ENCODE assay signal across 8 mouse cellular contexts in the genomic region with DNA sequence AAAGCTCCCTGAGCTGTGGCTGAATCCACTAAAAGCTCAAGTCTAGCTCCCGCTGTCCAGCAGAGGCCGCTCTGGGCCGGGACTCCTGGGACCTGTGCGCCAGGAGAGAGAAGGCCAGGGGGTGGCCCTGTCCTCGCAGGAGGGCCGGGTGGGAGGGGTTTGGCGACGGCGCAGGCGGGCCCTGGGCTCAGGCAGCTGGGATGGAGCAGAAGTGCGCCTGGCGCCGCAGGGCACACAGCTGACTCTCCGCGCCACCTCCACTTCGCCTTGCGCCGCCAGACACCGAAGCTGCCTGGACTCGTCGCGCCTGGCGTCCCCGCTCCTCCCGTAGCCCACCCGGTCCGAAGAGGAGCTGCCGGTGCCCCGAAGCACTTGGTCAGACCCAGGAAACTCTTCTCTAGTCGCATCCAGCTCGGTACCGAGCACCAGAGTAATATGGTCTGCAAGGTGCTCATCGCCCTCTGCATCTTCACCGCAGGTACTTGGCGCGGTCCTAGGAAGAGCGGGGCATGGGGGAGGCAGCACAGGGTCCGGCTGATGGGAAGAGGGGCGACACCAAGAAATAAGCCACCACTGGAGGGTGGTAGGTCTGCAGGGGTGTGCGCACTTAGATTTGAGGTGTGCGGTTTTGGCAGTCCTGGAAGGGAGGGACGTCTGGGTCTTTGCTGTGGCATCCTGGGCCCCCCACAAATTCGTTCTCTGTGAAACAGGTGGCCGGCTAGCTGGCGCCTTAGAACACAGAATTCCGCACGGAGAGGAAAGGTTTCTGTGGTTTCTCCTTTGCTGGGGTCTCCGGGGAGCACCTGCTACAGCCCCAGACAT. TPM values are rescaled to one million over a fixed set of nuclear protein-coding genes. Genes with fewer than 3 reads are reported as not detected.
A peak's percentile ranks its signal among the peaks of the same experiment; 100 is the strongest.
DNase-seq lines count a peak whose midpoint lies in the region; ATAC-seq and TF ChIP-seq lines count a peak whose summit lies in the region.

Gene Parm1 (plus strand): TSS at position 136 of the 822 bp plus-strand sequence.

- no peaks in the 10 kb centered on the region for H3K36me3 ChIP-seq in midbrain, embryonic 12.5 days
- H3K36me3 ChIP-seq in small intestine, adult 2 months (ENCODE audit: control insufficient read depth, insufficient read depth, low read length), result no peaks in the 10 kb centered on the region

- no peaks in the 10 kb centered on the region for H3K9me3 ChIP-seq in midbrain, embryonic 12.5 days

- peak; percentile 92 for DNase-seq in adrenal gland, postnatal 25 days
- peak; percentile 89 for DNase-seq in embryo, embryonic 9.5 days (ENCODE audit: extremely low spot score)
- peak; percentile 65 for DNase-seq in kidney, adult 11 months
- peak; percentile 82 for DNase-seq in left cerebral cortex, postnatal 4 days

- no peak within 1 kb of the TSS for H3K27ac ChIP-seq in midbrain, embryonic 12.5 days (replicated peaks)
- H3K27ac ChIP-seq in small intestine, adult 2 months (ENCODE audit: insufficient read depth, low read depth, low read length), result peak within 1 kb of the TSS; percentile 53

- peak within 1 kb of the TSS; percentile 98 for H3K4me2 ChIP-seq in midbrain, embryonic 12.5 days (replicated peaks)

- peaks cover 20% of the 10 kb centered on the region for H3K4me1 ChIP-seq in midbrain, embryonic 12.5 days
- H3K4me1 ChIP-seq in small intestine, adult 2 months (ENCODE audit: control insufficient read depth, insufficient read depth, insufficient read length, low read length), result peaks cover 6% of the 10 kb centered on the region

- peak within 1 kb of the TSS; percentile 51 for H3K4me3 ChIP-seq in midbrain, embryonic 12.5 days
- H3K4me3 ChIP-seq in small intestine, adult 2 months (ENCODE audit: low read depth, low read length), result peak within 1 kb of the TSS; percentile 93

- H3K27me3 ChIP-seq in midbrain, embryonic 12.5 days, result peaks cover 20% of the 10 kb centered on the region
- no peaks in the 10 kb centered on the region for H3K27me3 ChIP-seq in small intestine, adult 2 months (ENCODE audit: control insufficient read depth, insufficient read depth, low read length)

- intact Hi-C loops in left cerebral cortex, postnatal 4 days (cut with DNase I), result loop anchor here (5.0 to 10.0 kb wide), 2 partner anchors 337 to 430 kb away; no protein-coding TSS in a partner anchor

- peak; percentile 83 for TF ChIP-seq CTCF in small intestine, adult 2 months (IDR thresholded peaks at IDR 0.05; ENCODE audit: extremely low read depth, insufficient read length, insufficient replicate concordance, low read depth, low read length)

- WGBS in midbrain, embryonic 12.5 days, result under 1% methylated on average over 44 of the region's 48 CpGs
- WGBS in small intestine, adult 2 months, result under 1% methylated on average over 48 of the region's 48 CpGs

- TF ChIP-seq POLR2A in small intestine, adult 2 months (IDR thresholded peaks at IDR 0.05; ENCODE audit: low read depth, low read length), result peak; percentile 79; the same call in 1 of the 2 replicates

- peak; percentile 98 for ATAC-seq in granulocyte monocyte progenitor cell, adult 5-6 weeks (replicated peaks; ENCODE audit: poor library complexity, severe bottlenecking)
- ATAC-seq in midbrain, embryonic 12.5 days (ENCODE audit: low FRiP score, low read depth), result peak; percentile 99
- no peak for ATAC-seq in activated CD4-positive, CD25-positive, alpha-beta regulatory T cell, adult 4 months

- H3K9ac ChIP-seq in midbrain, embryonic 12.5 days (replicated peaks), result peak within 1 kb of the TSS; percentile 59

RNA-seq across cellular contexts. Expression of gene Parm1, which starts in this region (rescaled TPM):
- 121 TPM in 2 replicates for total RNA-seq in adrenal gland, postnatal 25 days (2021)
- not detected in 2 replicates for total RNA-seq in granulocyte monocyte progenitor cell, adult 5-6 weeks (2014; fragmentation: Nextera tagmentation)
- 0.26 TPM in 1 of 2 replicates, not detected in the other for total RNA-seq in granulocyte monocyte progenitor cell, adult 5-6 weeks (2017)
- 10 to 100 TPM; 10.6 to 14.9 TPM for total RNA-seq in left cerebral cortex, postnatal 4 days (2021)
- 9.3 and 10.7 TPM in 2 replicates for polyA plus RNA-seq in midbrain, embryonic 12.5 days (2016; fragmentation: Nextera tagmentation; extraction: Ambion mirVana)
- polyA plus RNA-seq in small intestine, adult 2 months (2012; rRNA removed), result 5.9 and 10.4 TPM in 2 replicates
- polyA plus RNA-seq in activated CD4-positive, CD25-positive, alpha-beta regulatory T cell, adult 4 months (2017; shearing (Covaris generic)), result not detected

Comparison
In these comparisons a context has a peak if more than half of its experiments do, and no peak if none do; other contexts are left out.
1. RNA of gene Parm1 (total RNA-seq): 121 TPM in adrenal gland, postnatal 25 days and 10.6 to 14.9 TPM in left cerebral cortex, postnatal 4 days; 0.26 TPM in granulocyte monocyte progenitor cell, adult 5-6 weeks; every median in the first group is over 4 times any median in the second.
2. Peak in ATAC-seq in granulocyte monocyte progenitor cell, adult 5-6 weeks; RNA of the gene not detected or under 1 TPM.
3. Peak in every context shown above with its lines, with median percentiles within 50 percentile points of each other: DNase-seq.